ENCODE assay signal across 15 mouse cellular contexts in the genomic region with DNA sequence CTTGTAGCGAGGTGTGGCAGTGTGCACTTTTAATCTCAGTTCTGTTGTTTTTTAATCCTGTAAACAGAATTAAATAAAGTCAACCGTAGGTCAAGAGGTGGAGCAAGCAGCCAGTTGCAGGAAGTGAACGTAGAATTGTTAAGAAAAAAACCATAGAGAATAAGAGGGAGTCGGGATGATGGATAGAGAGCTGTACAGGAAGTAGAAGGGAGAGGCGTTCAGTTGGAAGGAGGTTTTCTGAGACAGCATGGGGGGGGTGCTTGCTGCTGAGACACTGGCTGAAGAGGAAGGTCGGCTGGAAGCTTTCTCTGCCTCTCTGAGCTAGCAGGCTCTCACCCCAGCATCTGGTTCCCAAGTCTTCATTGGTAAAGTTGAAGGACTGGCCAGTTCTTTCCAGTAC.
"Had no signal": no experiment of that assay in that cellular context is flagged by ENCODE, and none has a peak within 500 bp of the region (broad histone marks: within the 10 kb centered on the region; RNA-seq: fewer than 3 reads in every experiment).

No protein-coding gene starts in this region.

- DNase-seq: liver, postnatal 0 days; lung, postnatal 10 days; right cerebral cortex, postnatal 14 days; thymus, adult 18-20 months; thymus, postnatal 14 days; thymus, postnatal 36 days had no signal

- H3K9me3 ChIP-seq: liver, embryonic 15.5 days; lung, embryonic 15.5 days; megakaryocyte, embryonic 14.5 days; midbrain, embryonic 13.5 days; midbrain, embryonic 15.5 days; neural tube, embryonic 12.5 days; stomach, embryonic 15.5 days had no signal

- H3K4me3 ChIP-seq: liver, embryonic 15.5 days; lung, embryonic 15.5 days; megakaryocyte, embryonic 14.5 days; midbrain, embryonic 13.5 days; midbrain, embryonic 15.5 days; neural tube, embryonic 12.5 days; stomach, embryonic 15.5 days had no signal

- ATAC-seq: liver, postnatal 0 days; midbrain, embryonic 13.5 days; midbrain, embryonic 15.5 days had no signal

- H3K27ac ChIP-seq: liver, embryonic 15.5 days; lung, embryonic 15.5 days; macrophage; midbrain, embryonic 13.5 days; midbrain, embryonic 15.5 days; neural tube, embryonic 12.5 days; stomach, embryonic 15.5 days had no signal

- H3K36me3 ChIP-seq: liver, embryonic 15.5 days; lung, embryonic 15.5 days; midbrain, embryonic 13.5 days; midbrain, embryonic 15.5 days; neural tube, embryonic 12.5 days; stomach, embryonic 15.5 days had no signal

- H3K27me3 ChIP-seq: midbrain, embryonic 13.5 days; midbrain, embryonic 15.5 days; neural tube, embryonic 12.5 days; stomach, embryonic 15.5 days had no signal

- H3K4me1 ChIP-seq: neural tube, embryonic 12.5 days had no signal

- H3K9ac ChIP-seq: liver, embryonic 15.5 days; liver, postnatal 0 days; lung, embryonic 15.5 days; midbrain, embryonic 13.5 days; midbrain, embryonic 15.5 days; neural tube, embryonic 12.5 days; stomach, embryonic 15.5 days had no signal

- H3K4me2 ChIP-seq: liver, embryonic 15.5 days; lung, embryonic 15.5 days; midbrain, embryonic 11.5 days; midbrain, embryonic 13.5 days; midbrain, embryonic 15.5 days; neural tube, embryonic 12.5 days; stomach, embryonic 15.5 days had no signal
